Mouse (Mus musculus) CD8-positive naive resting alpha-beta T cell, adult 2 months (primary cell): ENCODE data around the gene Knl1.

Experiments
- DNase-seq, 2 experiments: peaks; one replicate each; pipeline ENCODE4 v3.0.0; 2022; ENCODE audit warnings: low read depth in 2 of 2, low spot score in 2 of 2

Gene Knl1

GRCm38 (mm10) chr2:119154683-119155082, 107.8 kb downstream of the Knl1 start:
- no peak for DNase-seq
